Mouse (Mus musculus): ENCODE data around the gene Gp1bb. TPM values are rescaled to one million over a fixed set of nuclear protein-coding genes. Genes with fewer than 3 reads are reported as not detected.

Gene Gp1bb
- polyA plus RNA-seq, 1 experiment from 2014 or later: 3.8 TPM

DNA sequence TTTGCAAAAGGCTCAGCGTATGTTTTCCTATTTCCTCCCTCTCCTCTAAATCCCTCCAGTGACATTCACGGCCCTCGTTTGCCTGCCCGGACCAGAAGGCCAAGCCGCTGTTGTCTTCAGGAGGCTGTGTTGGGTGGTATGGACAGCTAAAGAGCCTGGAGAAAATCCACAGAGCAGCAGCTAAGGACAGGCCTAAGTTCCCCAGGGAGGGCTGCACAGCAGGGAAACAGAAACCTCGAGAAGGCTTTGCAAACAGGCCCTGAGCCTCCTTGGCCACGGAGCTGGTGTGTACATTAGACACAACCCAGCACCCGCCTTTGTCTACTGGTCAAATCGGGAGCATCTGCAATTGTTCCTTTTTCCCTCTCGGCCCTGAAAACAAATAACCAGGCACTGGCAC is 36.5 kb downstream of the Gp1bb start:
- peaks cover 63% of the 10 kb centered on the region for H3K4me1 ChIP-seq (replicated peaks)
- H3K27ac ChIP-seq: no peak overlapping the region
- no peaks in the 10 kb centered on the region for H3K36me3 ChIP-seq
- WGBS: 34% methylated on average over 10 of the region's 10 CpGs
- H3K4me2 ChIP-seq: peak overlapping the region; percentile 83
- no peaks in the 10 kb centered on the region for H3K9me3 ChIP-seq (replicated peaks)
- ATAC-seq (replicated peaks; ENCODE audit: insufficient number of reproducible peaks, insufficient read depth, low FRiP score, low read depth): no peak
- peak overlapping the region; percentile 53 for H3K4me3 ChIP-seq
- peaks cover 100% of the 10 kb centered on the region for H3K27me3 ChIP-seq
- no peak overlapping the region for H3K9ac ChIP-seq

DNA sequence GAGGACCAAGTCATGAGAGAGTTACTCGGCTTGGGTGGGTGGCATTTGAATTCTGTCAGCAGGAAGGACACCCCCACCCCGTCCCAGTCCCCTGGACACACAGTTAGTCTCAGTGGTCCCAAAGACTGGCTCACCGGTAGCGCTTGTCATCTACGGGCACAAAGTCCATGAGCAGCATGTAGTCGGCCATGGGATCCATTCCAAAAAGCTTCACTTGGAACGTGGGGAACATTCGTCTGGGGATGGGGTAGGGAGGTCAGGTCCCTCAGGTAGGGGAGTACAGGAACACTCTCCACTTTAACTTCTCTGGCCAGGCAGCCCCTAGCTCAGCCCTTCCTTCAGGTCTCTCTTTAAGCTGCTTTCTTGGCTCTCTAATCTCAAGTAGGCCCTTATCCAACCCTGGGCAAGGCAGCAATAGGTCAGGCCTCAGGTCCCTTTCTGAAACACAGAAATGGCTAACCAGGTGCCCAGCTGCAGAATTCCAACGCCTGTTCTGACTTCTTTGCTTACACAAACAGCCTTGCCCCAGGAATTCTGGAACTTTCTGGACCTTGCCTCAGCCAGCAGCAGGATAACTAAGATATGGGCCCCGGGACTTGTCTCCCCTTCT is 37.2 kb downstream of the Gp1bb start:
- ATAC-seq (replicated peaks; ENCODE audit: insufficient number of reproducible peaks, insufficient read depth, low FRiP score, low read depth): no peak
- H3K36me3 ChIP-seq: no peaks in the 10 kb centered on the region
- 0 out of 2 replicates have a peak overlapping the region, but pooled peaks have one; percentile 8 for H3K4me3 ChIP-seq
- 0 out of 2 replicates have a peak overlapping the region, but pooled peaks have one; percentile 83 for H3K4me2 ChIP-seq
- no peak overlapping the region for H3K27ac ChIP-seq
- H3K4me1 ChIP-seq (replicated peaks): peaks cover 57% of the 10 kb centered on the region
- H3K9ac ChIP-seq: no peak overlapping the region
- 53% methylated on average over 10 of the region's 10 CpGs for WGBS
- H3K27me3 ChIP-seq: peaks cover 100% of the 10 kb centered on the region
- H3K9me3 ChIP-seq (replicated peaks): no peaks in the 10 kb centered on the region

DNA sequence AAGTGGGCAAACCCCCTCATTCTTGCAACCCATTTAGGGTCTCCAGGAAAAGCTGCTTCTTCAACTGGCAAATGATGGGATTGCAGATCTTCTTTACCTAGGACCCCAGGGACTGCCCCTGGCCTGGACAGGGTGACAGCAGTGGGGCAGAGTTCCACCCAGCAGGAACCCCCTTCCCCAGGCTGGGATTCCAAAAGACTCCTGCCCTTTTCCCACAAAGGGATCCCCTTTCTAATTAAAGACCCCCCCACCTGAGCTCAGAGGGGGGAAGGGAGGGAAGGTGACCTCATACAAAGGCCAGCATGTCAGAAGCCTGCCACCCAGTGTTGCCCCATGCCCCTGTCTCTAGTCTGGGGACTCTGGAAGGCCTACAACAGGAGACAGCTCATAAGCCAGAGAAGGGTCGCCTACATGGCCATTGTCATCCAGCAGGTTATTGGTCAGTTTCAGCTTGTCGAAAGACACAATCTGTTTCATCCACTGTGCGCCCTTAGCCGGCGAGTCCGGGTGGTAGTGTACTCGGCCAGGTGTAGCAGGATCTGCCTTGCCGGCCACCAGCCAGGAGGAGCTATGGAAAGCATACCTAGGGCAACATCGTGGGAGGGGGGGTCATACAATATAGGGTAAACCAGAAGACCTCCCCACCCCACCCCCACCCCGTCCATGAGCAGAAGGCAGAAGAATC is 38.4 kb downstream of the Gp1bb start:
- no peaks in the 10 kb centered on the region for H3K9me3 ChIP-seq (replicated peaks)
- H3K4me3 ChIP-seq: no peak overlapping the region
- peaks cover 52% of the 10 kb centered on the region for H3K4me1 ChIP-seq (replicated peaks)
- peaks cover 97% of the 10 kb centered on the region for H3K27me3 ChIP-seq
- H3K27ac ChIP-seq: no peak overlapping the region
- H3K9ac ChIP-seq: no peak overlapping the region
- WGBS: 55% methylated on average over 10 of the region's 10 CpGs
- no peak overlapping the region for H3K4me2 ChIP-seq
- no peaks in the 10 kb centered on the region for H3K36me3 ChIP-seq
- no peak for ATAC-seq (replicated peaks; ENCODE audit: insufficient number of reproducible peaks, insufficient read depth, low FRiP score, low read depth)

DNA sequence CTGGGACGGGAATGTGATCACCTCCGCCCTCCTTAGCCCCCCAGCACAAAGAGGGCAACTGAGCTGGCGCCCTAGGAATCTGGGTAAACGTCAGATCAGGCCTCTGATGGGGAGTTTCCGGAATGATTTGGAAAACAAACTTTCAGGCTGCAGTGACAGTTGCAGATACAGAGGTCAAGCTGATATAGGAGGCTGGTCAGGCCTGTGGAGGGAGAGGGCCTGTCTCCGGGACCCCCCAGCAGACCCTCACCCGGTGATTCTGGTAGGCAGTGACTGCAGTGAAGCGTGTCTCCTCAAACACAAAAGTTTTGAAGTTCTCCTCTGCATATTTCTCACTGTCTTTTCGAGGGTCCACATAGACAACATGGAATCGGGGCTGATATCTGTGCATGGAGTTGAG is 39.0 kb downstream of the Gp1bb start:
- Histone ChIP-seq H3K9me3 (replicated peaks) (no peaks in the 10 kb centered on the region), H3K4me3 (no peak overlapping the region), H3K9ac (no peak overlapping the region), H3K36me3 (no peaks in the 10 kb centered on the region), H3K4me1 (replicated peaks) (peaks cover 46% of the 10 kb centered on the region), H3K27me3 (peaks cover 95% of the 10 kb centered on the region), H3K27ac (no peak overlapping the region), H3K4me2 (no peak overlapping the region)
- ATAC-seq (replicated peaks; ENCODE audit: insufficient number of reproducible peaks, insufficient read depth, low FRiP score, low read depth): no peak
- 47% methylated on average over 10 of the region's 10 CpGs for WGBS

DNA sequence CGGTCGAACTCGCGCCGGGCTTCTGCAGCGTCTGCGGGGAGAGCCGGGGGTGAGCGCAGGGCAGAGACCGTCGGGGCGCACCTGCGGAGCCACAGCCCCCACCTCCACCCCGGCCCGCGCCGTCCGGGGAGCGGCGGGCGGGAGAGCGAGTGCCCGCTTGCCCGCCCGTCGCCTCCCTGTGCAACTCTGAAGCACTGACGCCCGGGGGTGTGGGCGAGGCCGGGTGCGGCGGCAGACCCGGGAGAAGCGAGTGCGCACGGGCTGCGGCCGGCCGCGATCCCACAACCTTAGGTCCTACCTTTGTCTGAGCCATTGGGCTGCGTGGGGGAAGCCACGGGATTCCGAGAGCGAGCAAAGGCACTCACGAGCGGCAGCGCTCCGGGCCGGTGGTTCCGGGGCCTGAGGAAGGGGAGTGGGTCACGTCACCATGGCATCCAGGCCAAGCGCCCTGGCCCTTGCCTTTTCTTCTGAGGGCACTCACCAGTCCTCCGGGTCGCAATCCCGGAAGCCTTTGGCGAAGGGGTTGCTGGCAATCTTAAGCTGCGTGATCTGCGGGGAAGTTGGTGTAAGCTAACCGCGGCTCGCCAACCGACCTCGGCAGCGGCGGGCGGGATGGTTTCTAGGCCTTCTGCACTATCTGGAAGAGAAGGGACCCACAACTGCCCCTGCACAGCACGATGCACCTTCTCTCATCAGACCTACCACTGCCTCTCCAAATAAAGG is 39.6 kb downstream of the Gp1bb start:
- Histone ChIP-seq H3K9ac (peak overlapping the region; percentile 28; the same call in 1 of the 2 replicates), H3K4me1 (replicated peaks) (peaks cover 41% of the 10 kb centered on the region)
- WGBS: 3% methylated on average over 67 of the region's 67 CpGs

DNA sequence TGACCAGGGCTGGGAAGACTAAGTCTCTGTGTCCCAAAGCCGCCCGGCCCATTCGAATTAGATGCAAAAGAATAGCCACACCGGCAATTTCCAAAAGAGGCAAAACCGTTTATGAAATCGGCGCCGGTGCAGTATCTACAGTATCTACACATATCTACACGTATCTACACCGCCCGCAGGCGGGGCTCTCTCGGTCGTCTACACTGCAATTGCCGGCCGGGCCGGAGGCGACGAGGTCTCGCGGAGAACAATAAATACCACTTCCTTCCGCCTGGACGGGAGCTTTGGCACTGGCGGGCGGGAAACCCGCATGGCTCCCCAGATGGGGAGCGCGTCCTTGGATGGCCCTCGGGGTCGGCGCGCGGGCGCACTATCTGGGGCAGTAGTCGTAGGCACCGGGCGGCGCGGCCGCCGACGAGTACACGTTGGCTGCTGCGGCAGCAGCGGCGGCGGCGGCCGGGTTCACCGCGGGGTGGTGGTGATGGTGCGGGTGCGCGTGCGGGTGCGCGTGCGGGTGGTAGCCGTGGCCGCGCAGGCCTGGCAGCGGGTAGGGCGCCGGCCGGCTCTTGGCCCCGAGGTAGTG is 40.5 kb downstream of the Gp1bb start:
- no peaks in the 10 kb centered on the region for H3K36me3 ChIP-seq
- H3K4me3 ChIP-seq: peak overlapping the region; percentile 46
- no peaks in the 10 kb centered on the region for H3K9me3 ChIP-seq (replicated peaks)
- H3K4me1 ChIP-seq (replicated peaks): peaks cover 34% of the 10 kb centered on the region
- peak overlapping the region; percentile 79 for H3K4me2 ChIP-seq
- ATAC-seq (replicated peaks; ENCODE audit: insufficient number of reproducible peaks, insufficient read depth, low FRiP score, low read depth): no peak
- H3K27me3 ChIP-seq: peaks cover 93% of the 10 kb centered on the region
- 2% methylated on average over 58 of the region's 66 CpGs for WGBS
- no peak overlapping the region for H3K27ac ChIP-seq
- H3K9ac ChIP-seq: peak overlapping the region; percentile 28

More for the DNA sequence above, 39.6 kb downstream of the Gp1bb start:
- Histone ChIP-seq H3K27me3 (peaks cover 95% of the 10 kb centered on the region), H3K4me2 (peak overlapping the region; percentile 79), H3K27ac (no peak overlapping the region), H3K36me3 (no peaks in the 10 kb centered on the region), H3K4me3 (peak overlapping the region; percentile 46), H3K9me3 (replicated peaks) (no peaks in the 10 kb centered on the region)
- no peak for ATAC-seq (replicated peaks; ENCODE audit: insufficient number of reproducible peaks, insufficient read depth, low FRiP score, low read depth)

DNA sequence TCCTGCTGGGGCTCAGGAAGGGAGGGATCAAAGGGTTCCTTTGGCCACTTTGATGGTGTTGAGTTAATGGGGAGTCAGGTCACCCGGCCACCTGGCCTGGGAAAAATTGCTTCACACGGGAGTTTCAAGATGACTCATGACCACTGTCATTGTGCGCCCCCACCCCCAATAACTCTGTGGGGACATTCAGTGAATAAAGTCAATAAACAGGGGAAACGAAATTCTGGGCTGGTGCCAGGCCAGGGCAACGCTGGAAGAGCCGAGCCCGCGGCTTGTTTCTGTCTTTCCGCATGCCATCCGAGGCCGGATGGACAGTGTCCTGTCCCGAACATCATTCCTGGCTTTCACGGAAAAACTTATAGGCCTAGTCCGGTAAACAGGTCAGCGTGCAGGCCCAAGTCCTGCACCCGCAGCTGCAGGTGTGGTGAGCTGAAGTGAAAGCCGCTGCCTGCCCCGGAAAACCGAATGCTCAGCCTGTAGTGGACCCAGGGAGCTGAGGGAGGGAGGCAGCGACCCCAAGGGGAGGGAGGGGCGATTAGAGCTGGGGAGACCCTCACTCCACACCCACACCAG is 41.1 kb downstream of the Gp1bb start:
- 16% methylated on average over 21 of the region's 21 CpGs for WGBS
- Histone ChIP-seq H3K27ac (no peak overlapping the region), H3K4me2 (peak overlapping the region; percentile 79), H3K9ac (peak overlapping the region; percentile 28; the same call in 1 of the 2 replicates), H3K4me1 (replicated peaks) (peaks cover 28% of the 10 kb centered on the region), H3K27me3 (peaks cover 89% of the 10 kb centered on the region), H3K9me3 (replicated peaks) (no peaks in the 10 kb centered on the region), H3K36me3 (no peaks in the 10 kb centered on the region), H3K4me3 (peak overlapping the region; percentile 46)
- ATAC-seq (replicated peaks; ENCODE audit: insufficient number of reproducible peaks, insufficient read depth, low FRiP score, low read depth): no peak

DNA sequence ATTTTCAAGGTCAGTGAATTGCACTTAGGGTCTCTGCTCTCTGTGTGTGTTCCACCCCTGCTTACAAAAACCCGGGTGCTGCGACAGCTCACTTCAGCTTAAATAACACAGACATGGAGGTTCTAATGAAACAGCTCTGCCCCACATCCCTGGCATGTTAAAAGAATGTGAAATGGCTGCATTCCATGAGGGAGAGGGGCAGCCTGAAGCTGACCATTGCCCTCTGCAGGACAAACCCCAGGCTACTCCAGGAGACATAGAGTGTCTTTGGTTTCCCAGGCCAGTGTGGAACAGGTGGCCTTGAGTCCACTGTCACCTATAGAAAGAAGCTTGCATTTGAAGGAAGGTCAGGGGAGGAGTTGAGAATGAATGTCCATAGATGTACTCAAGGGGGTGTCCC is 41.8 kb downstream of the Gp1bb start:
- Histone ChIP-seq H3K4me2 (no peak overlapping the region), H3K27ac (no peak overlapping the region), H3K27me3 (peaks cover 85% of the 10 kb centered on the region), H3K4me1 (replicated peaks) (peaks cover 23% of the 10 kb centered on the region), H3K9me3 (replicated peaks) (no peaks in the 10 kb centered on the region), H3K9ac (no peak overlapping the region), H3K4me3 (no peak overlapping the region), H3K36me3 (no peaks in the 10 kb centered on the region)
- whole genome bisulfite sequencing: 20% methylated on average over 2 of the region's 2 CpGs
- ATAC-seq (replicated peaks; ENCODE audit: insufficient number of reproducible peaks, insufficient read depth, low FRiP score, low read depth): no peak

DNA sequence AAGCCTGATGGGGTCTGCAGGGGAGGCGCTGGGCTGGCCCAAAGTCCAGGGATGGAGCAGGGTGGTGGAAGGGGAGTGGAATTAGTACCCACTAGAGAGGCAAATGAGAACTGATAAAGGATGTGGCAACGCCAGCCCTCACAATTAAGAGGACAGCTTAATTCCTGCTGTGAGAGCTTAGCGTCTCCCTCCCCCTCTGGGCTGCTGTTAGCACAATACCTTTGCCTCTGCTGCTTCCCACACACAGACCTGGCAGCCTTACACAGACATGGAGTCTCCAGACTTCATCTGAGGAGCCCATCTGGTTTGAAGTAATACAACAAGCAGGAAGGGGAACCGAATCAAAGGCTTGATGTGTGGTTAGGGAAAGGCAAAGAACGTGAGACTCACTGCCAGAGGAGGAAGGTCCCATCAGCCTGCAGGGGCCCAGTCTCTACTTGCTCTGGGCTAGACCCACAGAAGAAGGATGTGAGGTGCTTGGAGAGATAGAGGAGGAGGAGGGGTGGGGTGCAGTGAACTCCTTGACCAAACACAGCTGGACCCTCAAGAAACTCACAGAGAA is 44.5 kb downstream of the Gp1bb start:
- H3K27me3 ChIP-seq: peaks cover 58% of the 10 kb centered on the region
- H3K4me3 ChIP-seq: no peak overlapping the region
- no peak overlapping the region for H3K9ac ChIP-seq
- no peak overlapping the region for H3K4me2 ChIP-seq
- peaks cover 18% of the 10 kb centered on the region for H3K4me1 ChIP-seq (replicated peaks)
- H3K27ac ChIP-seq: no peak overlapping the region
- H3K36me3 ChIP-seq: no peaks in the 10 kb centered on the region
- no peak for ATAC-seq (replicated peaks; ENCODE audit: insufficient number of reproducible peaks, insufficient read depth, low FRiP score, low read depth)
- 32% methylated on average over 5 of the region's 5 CpGs for WGBS
- H3K9me3 ChIP-seq (replicated peaks): no peaks in the 10 kb centered on the region

DNA sequence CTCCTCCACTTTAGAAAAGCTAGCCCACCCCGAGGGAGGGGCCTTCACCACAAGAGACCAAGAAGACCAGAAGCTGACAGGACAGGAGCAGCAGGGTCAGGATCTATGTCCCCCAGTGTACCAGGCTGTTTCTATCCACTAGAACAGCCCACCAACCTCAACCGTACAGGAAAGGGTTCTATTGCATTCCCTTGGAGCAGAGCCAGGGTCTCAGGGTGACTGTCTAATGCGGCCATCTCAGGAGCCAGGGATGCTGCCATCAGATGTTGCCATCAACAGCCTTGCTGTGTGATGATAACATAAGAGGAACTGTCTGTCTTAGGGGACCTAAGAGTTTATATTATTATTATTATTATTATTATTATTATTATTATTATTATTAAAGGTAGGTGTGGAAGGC is 45.1 kb downstream of the Gp1bb start:
- Histone ChIP-seq H3K4me3 (no peak overlapping the region), H3K36me3 (no peaks in the 10 kb centered on the region), H3K27ac (no peak overlapping the region), H3K27me3 (peaks cover 52% of the 10 kb centered on the region), H3K9me3 (replicated peaks) (no peaks in the 10 kb centered on the region), H3K4me1 (replicated peaks) (peaks cover 12% of the 10 kb centered on the region), H3K9ac (no peak overlapping the region), H3K4me2 (no peak overlapping the region)
- no peak for ATAC-seq (replicated peaks; ENCODE audit: insufficient number of reproducible peaks, insufficient read depth, low FRiP score, low read depth)
- 38% methylated on average over 3 of the region's 3 CpGs for WGBS

DNA sequence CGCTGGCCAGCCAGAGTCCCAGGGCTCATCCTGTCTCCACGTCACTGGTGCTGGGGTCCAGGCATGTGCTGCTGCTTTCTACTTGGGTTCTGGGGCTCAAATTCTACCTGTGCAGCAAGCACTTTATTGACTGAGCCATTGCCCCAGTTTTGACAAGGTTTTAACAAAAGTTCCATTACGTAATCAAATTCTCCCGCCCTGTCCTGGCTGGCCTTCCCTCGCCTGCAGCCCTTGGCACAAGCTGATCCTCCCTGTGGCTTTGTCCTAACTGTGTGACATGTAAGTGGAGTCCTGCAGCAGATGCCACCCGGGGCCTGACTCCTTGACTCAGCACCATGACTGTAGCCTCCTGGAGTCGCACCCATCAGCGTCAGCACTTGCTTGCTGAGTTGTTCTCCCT is 48.0 kb downstream of the Gp1bb start:
- no peaks in the 10 kb centered on the region for H3K36me3 ChIP-seq
- H3K9me3 ChIP-seq (replicated peaks): no peaks in the 10 kb centered on the region
- H3K9ac ChIP-seq: no peak overlapping the region
- H3K27ac ChIP-seq: no peak overlapping the region
- no peaks in the 10 kb centered on the region for H3K4me1 ChIP-seq (replicated peaks)
- peaks cover 24% of the 10 kb centered on the region for H3K27me3 ChIP-seq
- WGBS: 59% methylated on average over 8 of the region's 8 CpGs
- H3K4me2 ChIP-seq: no peak overlapping the region
- no peak for ATAC-seq (replicated peaks; ENCODE audit: insufficient number of reproducible peaks, insufficient read depth, low FRiP score, low read depth)
- no peak overlapping the region for H3K4me3 ChIP-seq

Measured in heart, embryonic 15.5 days (tissue).